Mouse (Mus musculus) forebrain, postnatal 0 days (tissue): ENCODE results near the gene Il5ra. TPM values are rescaled to one million over a fixed set of nuclear protein-coding genes. Genes with fewer than 3 reads are reported as not detected.

Experiments used
- ATAC-seq: fragments of 200-750 bp; cut with Nextera tagmentation; 2 replicates; pipeline ENCODE4 v1.8.0; 2017; ENCODE audit warnings: mild to moderate bottlenecking, moderate library complexity
- DNase-seq: peaks from one replicate; pipeline ENCODE4 v3.0.0-alpha.2; 2015
- H3K27ac ChIP-seq: fragments of 300-500 bp; sonication (generic); 2 replicates; pipeline ENCODE4 v1.5.1; 2014; ENCODE audit warnings: low read depth, mild to moderate bottlenecking, antibody characterized with exemption, low read length, moderate library complexity, mixed read lengths
- H3K27me3 ChIP-seq: fragments of 300-500 bp; sonication (generic); 2 replicates; pipeline ENCODE4 v1.6.1; 2014; ENCODE audit warnings: mild to moderate bottlenecking, low read length, mixed read lengths; ENCODE audit not compliant: insufficient read depth
- H3K36me3 ChIP-seq: fragments of 300-500 bp; sonication (generic); 2 replicates; pipeline ENCODE4 v1.6.1; 2014; ENCODE audit warnings: mild to moderate bottlenecking, moderate library complexity; ENCODE audit not compliant: insufficient read depth
- H3K4me1 ChIP-seq: fragments of 300-500 bp; sonication (generic); 2 replicates; pipeline ENCODE4 v1.6.1; 2014; ENCODE audit warnings: antibody characterized with exemption; ENCODE audit not compliant: insufficient read depth
- H3K4me2 ChIP-seq: fragments of 300-500 bp; sonication (generic); 2 replicates; pipeline ENCODE4 v1.6.1; 2014; ENCODE audit warnings: low read depth, mild to moderate bottlenecking, moderate library complexity
- H3K4me3 ChIP-seq: fragments of 300-500 bp; sonication (generic); 2 replicates; pipeline ENCODE4 v1.5.1; 2014; ENCODE audit warnings: low read depth, low read length, mixed read lengths
- H3K9ac ChIP-seq: fragments of 300-500 bp; sonication (generic); 2 replicates; pipeline ENCODE4 v1.6.1; 2014; ENCODE audit warnings: mild to moderate bottlenecking
- H3K9me3 ChIP-seq: fragments of 300-500 bp; sonication (generic); 2 replicates; pipeline ENCODE4 v1.6.1; 2016; ENCODE audit warnings: low read length
- CTCF ChIP-seq: sonication (generic); IDR thresholded peaks from 2 replicates; pipeline ENCODE4 v1.5.1; 2016; ENCODE audit warnings: antibody characterized with exemption, control low read depth, low read depth
- WGBS: fragments of 180-500 bp; shearing (Covaris S2); extraction: QIAGEN DNeasy Blood & Tissue Kit; methylation state at CpG from one replicate; pipeline ENCODE4 v1.1.7; 2014; 5-methylcytosine and 5-hydroxymethylcytosine counted together
- polyA plus RNA-seq: library from polyadenylated mRNA; unstranded; fragments of >200 nt; fragmentation: Nextera tagmentation; extraction: Ambion mirVana; gene quantifications from 2 replicates; pipeline ENCODE4 v1.2.1, GENCODE M21; 2015
- total RNA-seq: library from RNA; depleted of rRNA; stranded (reverse); fragments of >200 nt; gene quantifications from 2 replicates; pipeline ENCODE4 v1.2.3, GENCODE M21; 2014

The Il5ra gene
- total and polyA plus RNA-seq, 2 experiments from 2014 or later, result 0.06 TPM; not detected in 1

- TF ChIP-seq CTCF, result no peak
- H3K27me3 ChIP-seq, result no peaks in the 10 kb centered on the region
- H3K9me3 ChIP-seq, result no peaks in the 10 kb centered on the region
- H3K9ac ChIP-seq, result no peak overlapping the region
- WGBS, result 87% methylated on average over 3 of the region's 3 CpGs
- H3K4me1 ChIP-seq, result no peaks in the 10 kb centered on the region
- ATAC-seq, result no peak
- no peak overlapping the region for H3K27ac ChIP-seq
- no peak overlapping the region for H3K4me2 ChIP-seq
- no peaks in the 10 kb centered on the region for H3K36me3 ChIP-seq
- no peak overlapping the region for H3K4me3 ChIP-seq
- no peak for DNase-seq
Measured at GRCm38 (mm10) chr6:106760473-106761218, 11.8 kb upstream of the Il5ra start.

- 84% methylated on average over 3 of the region's 3 CpGs for WGBS
- TF ChIP-seq CTCF, result no peak
Measured at GRCm38 (mm10) chr6:106758299-106758698, 9.5 kb upstream of the Il5ra start.

GRCm38 (mm10) chr6:106750291-106750690 lies 1.5 kb upstream of the Il5ra start:
- H3K9me3 ChIP-seq, result no peaks in the 10 kb centered on the region
- no peak overlapping the region for H3K4me3 ChIP-seq
- no peaks in the 10 kb centered on the region for H3K4me1 ChIP-seq
- no peaks in the 10 kb centered on the region for H3K36me3 ChIP-seq
- WGBS, result 86% methylated on average over 7 of the region's 7 CpGs
- H3K27me3 ChIP-seq, result no peaks in the 10 kb centered on the region
- no peak overlapping the region for H3K4me2 ChIP-seq
- no peak overlapping the region for H3K27ac ChIP-seq
- no peak for ATAC-seq
- no peak for DNase-seq
- H3K9ac ChIP-seq, result no peak overlapping the region
- no peak for TF ChIP-seq CTCF

More at GRCm38 (mm10) chr6:106758299-106758698, 9.5 kb upstream of the Il5ra start:
- no peaks in the 10 kb centered on the region for H3K27me3 ChIP-seq
- no peak overlapping the region for H3K4me3 ChIP-seq
- no peak overlapping the region for H3K27ac ChIP-seq
- no peaks in the 10 kb centered on the region for H3K9me3 ChIP-seq
- ATAC-seq (no peak), DNase-seq (no peak)
- no peaks in the 10 kb centered on the region for H3K4me1 ChIP-seq
- H3K36me3 ChIP-seq, result no peaks in the 10 kb centered on the region
- H3K4me2 ChIP-seq, result no peak overlapping the region
- no peak overlapping the region for H3K9ac ChIP-seq

DNA sequence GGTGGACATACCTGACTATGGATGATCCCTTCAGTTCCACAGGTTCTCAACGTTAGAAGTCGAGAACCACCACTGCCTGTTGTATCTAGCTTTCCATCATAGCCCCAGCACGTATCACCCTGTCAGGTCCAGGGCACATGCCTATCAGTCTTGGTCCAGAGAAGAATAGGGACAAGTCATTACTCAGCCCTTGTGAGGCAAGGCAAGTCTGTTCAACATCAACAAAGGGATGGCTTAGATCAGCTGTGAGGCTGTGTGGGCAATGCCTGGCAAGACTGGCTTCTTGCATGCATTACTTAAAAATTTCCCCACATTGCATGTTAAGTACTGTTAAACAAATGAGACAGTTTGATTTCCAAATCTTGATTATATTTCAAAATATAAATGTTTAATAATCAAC lies 1.0 kb downstream of the Il5ra start:
- no peaks in the 10 kb centered on the region for H3K36me3 ChIP-seq
- 87% methylated on average over 3 of the region's 3 CpGs for WGBS
- no peak overlapping the region for H3K9ac ChIP-seq
- H3K4me2 ChIP-seq, result no peak overlapping the region
- DNase-seq (no peak), ATAC-seq (no peak)
- H3K4me1 ChIP-seq, result no peaks in the 10 kb centered on the region
- no peak for TF ChIP-seq CTCF
- no peak overlapping the region for H3K4me3 ChIP-seq
- no peaks in the 10 kb centered on the region for H3K27me3 ChIP-seq
- no peak overlapping the region for H3K27ac ChIP-seq
- H3K9me3 ChIP-seq, result no peaks in the 10 kb centered on the region

GRCm38 (mm10) chr6:106747251-106747650 lies 1.6 kb downstream of the Il5ra start:
- TF ChIP-seq CTCF, result no peak
- H3K27me3 ChIP-seq, result no peaks in the 10 kb centered on the region
- H3K36me3 ChIP-seq, result no peaks in the 10 kb centered on the region
- H3K4me1 ChIP-seq, result no peaks in the 10 kb centered on the region
- H3K9me3 ChIP-seq, result no peaks in the 10 kb centered on the region
- WGBS, result 96% methylated on average over 5 of the region's 5 CpGs
- ATAC-seq (no peak), DNase-seq (no peak)
- no peak overlapping the region for H3K27ac ChIP-seq
- no peak overlapping the region for H3K9ac ChIP-seq
- H3K4me3 ChIP-seq, result no peak overlapping the region
- no peak overlapping the region for H3K4me2 ChIP-seq

- Histone ChIP-seq H3K4me3 (no peak overlapping the region), H3K4me1 (no peaks in the 10 kb centered on the region), H3K4me2 (no peak overlapping the region), H3K27me3 (no peaks in the 10 kb centered on the region), H3K36me3 (no peaks in the 10 kb centered on the region), H3K9me3 (no peaks in the 10 kb centered on the region), H3K9ac (no peak overlapping the region), H3K27ac (no peak overlapping the region)
- ATAC-seq, result no peak
- TF ChIP-seq CTCF, result no peak
- DNase-seq, result no peak
- 77% methylated on average over 7 of the region's 7 CpGs for WGBS
Measured at GRCm38 (mm10) chr6:106745673-106746394, 3.0 kb downstream of the Il5ra start.

GRCm38 (mm10) chr6:106743556-106744233 lies 5.1 kb downstream of the Il5ra start:
- Histone ChIP-seq H3K4me1 (no peaks in the 10 kb centered on the region), H3K9ac (no peak overlapping the region), H3K27me3 (no peaks in the 10 kb centered on the region), H3K27ac (no peak overlapping the region), H3K36me3 (no peaks in the 10 kb centered on the region), H3K9me3 (no peaks in the 10 kb centered on the region), H3K4me3 (no peak overlapping the region), H3K4me2 (no peak overlapping the region)
- TF ChIP-seq CTCF, result no peak
- 72% methylated on average over 7 of the region's 7 CpGs for WGBS
- no peak for DNase-seq
- no peak for ATAC-seq
